Mouse (Mus musculus) CH12.LX (cell line): ENCODE measurements around the gene Nod1. TPM values are rescaled to one million over a fixed set of nuclear protein-coding genes. Genes with fewer than 3 reads are reported as not detected.

Experiments
- DNase-seq: peaks from one replicate; pipeline ENCODE4 v3.0.0-alpha.2; 2013; ENCODE audit errors: extremely low read depth
- H3K27ac ChIP-seq: 2 replicates; pipeline ENCODE4 v1.5.1; 2012; ENCODE audit warnings: low read depth, mild to moderate bottlenecking, control low read depth, moderate library complexity; ENCODE audit not compliant: insufficient read depth
- H3K27me3 ChIP-seq: replicated peaks from 2 replicates; pipeline ENCODE3; 2012; ENCODE audit warnings: inconsistent platforms
- H3K36me3 ChIP-seq, 2 experiments: replicated peaks in 1 of 2; 2 replicates each; pipeline versions ENCODE3 to v1.6.1; 2012; ENCODE audit warnings: inconsistent platforms in 1 of 2, low read length in 1 of 2, mild to moderate bottlenecking in 1 of 2, mixed read lengths in 1 of 2, moderate library complexity in 1 of 2; ENCODE audit not compliant: control insufficient read depth in 1 of 2, insufficient read depth in 1 of 2
- H3K4me1 ChIP-seq, 2 experiments: 2 replicates each; pipeline ENCODE4 v1.6.1; 2012; ENCODE audit warnings: inconsistent platforms in 1 of 2, moderate library complexity in 1 of 2; ENCODE audit not compliant: insufficient read depth in 2 of 2, control insufficient read depth in 1 of 2
- H3K4me2 ChIP-seq: 2 replicates; pipeline ENCODE4 v1.6.1; 2012; ENCODE audit warnings: low read depth, mild to moderate bottlenecking, control low read depth; ENCODE audit not compliant: poor library complexity, insufficient read depth, severe bottlenecking
- H3K4me3 ChIP-seq, 3 experiments: fragments of 150-350 bp in 1 of 3; sonication (generic) in 1 of 3; replicated peaks in 1 of 3; 2 replicates each; pipeline versions ENCODE3 to v1.5.1; 2011 to 2012; ENCODE audit warnings: low read depth in 2 of 3, low read length in 2 of 3, mild to moderate bottlenecking in 2 of 3, moderate library complexity in 2 of 3, control low read depth in 1 of 3, improper control_type of control experiment in 1 of 3, inconsistent platforms in 1 of 3, mixed read lengths in 1 of 3; ENCODE audit not compliant: poor library complexity in 1 of 3
- H3K79me2 ChIP-seq: replicated peaks from 2 replicates; pipeline ENCODE4 v1.6.1; 2012; ENCODE audit warnings: mild to moderate bottlenecking, moderate library complexity; ENCODE audit not compliant: control insufficient read depth, poor library complexity, insufficient read depth, severe bottlenecking; ENCODE audit errors: extremely low read depth
- H3K9ac ChIP-seq: 2 replicates; pipeline ENCODE4 v1.6.1; 2012; ENCODE audit warnings: low read depth, mild to moderate bottlenecking, control low read depth, moderate library complexity; ENCODE audit not compliant: insufficient read depth
- H3K9me3 ChIP-seq: replicated peaks from 2 replicates; pipeline ENCODE3; 2012; ENCODE audit warnings: low read length, inconsistent platforms, mixed read lengths
- BHLHE40 ChIP-seq: IDR thresholded peaks from 2 replicates; pipeline ENCODE4 v1.6.1; 2011; ENCODE audit warnings: mild to moderate bottlenecking, low read depth, low read length, improper control_type of control experiment
- ETS1 ChIP-seq: conservative IDR thresholded peaks from 2 replicates; pipeline ENCODE4 v1.6.1; 2012; ENCODE audit warnings: low read depth, mild to moderate bottlenecking, inconsistent platforms, low read length, improper control_type of control experiment, moderate library complexity
- HCFC1 ChIP-seq: IDR thresholded peaks from 2 replicates; pipeline ENCODE4 v1.6.1; 2012; ENCODE audit warnings: low read depth, mild to moderate bottlenecking, inconsistent platforms, low read length, improper control_type of control experiment
- IRF4 ChIP-seq: IDR thresholded peaks from 2 replicates; pipeline ENCODE4 v1.6.1; 2014; ENCODE audit warnings: low read depth, mild to moderate bottlenecking, inconsistent platforms, low read length, improper control_type of control experiment
- MAFK ChIP-seq: IDR thresholded peaks from 2 replicates; pipeline ENCODE4 v1.6.1; 2011; ENCODE audit warnings: low read length, improper control_type of control experiment; ENCODE audit not compliant: insufficient replicate concordance
- NRF1 ChIP-seq: IDR thresholded peaks from 2 replicates; pipeline ENCODE4 v1.6.1; 2014; ENCODE audit warnings: low read depth, mild to moderate bottlenecking, inconsistent platforms, low read length, improper control_type of control experiment, moderate library complexity
- PAX5 ChIP-seq: IDR thresholded peaks from 2 replicates; pipeline ENCODE4 v1.6.1; 2012; ENCODE audit warnings: low read length, inconsistent platforms, mixed read lengths
- POLR2A ChIP-seq: IDR thresholded peaks from 2 replicates; pipeline ENCODE4 v1.6.1; 2011; ENCODE audit warnings: low read depth, mild to moderate bottlenecking, improper control_type of control experiment, low read length
- RCOR1 ChIP-seq: conservative IDR thresholded peaks from 2 replicates; pipeline ENCODE4 v1.6.1; 2012; ENCODE audit warnings: low read depth, mild to moderate bottlenecking, inconsistent platforms, low read length, improper control_type of control experiment
- TCF12 ChIP-seq: IDR thresholded peaks from 2 replicates; pipeline ENCODE4 v1.6.1; 2014; ENCODE audit warnings: low read depth, mild to moderate bottlenecking, inconsistent platforms, low read length, improper control_type of control experiment
- UBTF ChIP-seq: IDR thresholded peaks from 2 replicates; pipeline ENCODE4 v1.6.1; 2012; ENCODE audit warnings: low read depth, mild to moderate bottlenecking, inconsistent platforms, low read length, improper control_type of control experiment, moderate library complexity
- USF1 ChIP-seq: IDR thresholded peaks from 2 replicates; pipeline ENCODE4 v1.6.1; 2014; ENCODE audit warnings: low read depth, mild to moderate bottlenecking, inconsistent platforms, low read length, improper control_type of control experiment
- USF2 ChIP-seq: conservative IDR thresholded peaks from 2 replicates; pipeline ENCODE4 v1.6.1; 2011; ENCODE audit warnings: low read depth, low read length, improper control_type of control experiment
- ZNF384 ChIP-seq: IDR thresholded peaks from 2 replicates; pipeline ENCODE4 v1.6.1; 2012; ENCODE audit warnings: low read depth, low read length, improper control_type of control experiment, inconsistent platforms
- dilution Hi-C: fragments of 300-500 bp; cut with MboI; formaldehyde crosslinking; loops from 2 replicates; pipeline ENCODE4 v1.14.3; 2020; ENCODE audit warnings: low sequenced_read_pairs; ENCODE audit not compliant: extremely low pct_unique_long_range_greater_than_20kb, extremely low pct_ligation_motif_present
- in situ Hi-C: fragments of 300-500 bp; cut with MboI; formaldehyde crosslinking; loops from 3 replicates; pipeline ENCODE4 v1.14.3; 2019; ENCODE audit warnings: low sequenced_read_pairs, low pct_ligation_motif_present, low pct_unique_long_range_greater_than_20kb, mixed read lengths
- polyA plus RNA-seq: library from polyadenylated mRNA; unstranded; fragments of >175 nt; gene quantifications from 2 replicates; pipeline ENCODE4 v1.2.1, GENCODE M21; 2012; ENCODE audit warnings: low read depth; ENCODE audit not compliant: insufficient read length
- total RNA-seq, 2 experiments: library from RNA; depleted of rRNA; stranded (reverse); fragments of 300-350 nt in 1 of 2; fragments of >200 nt in 1 of 2; gene quantifications; 2 replicates each; pipeline ENCODE4 v1.2.3; 2012 to 2014

The Nod1 gene
- total and polyA plus RNA-seq, 3 experiments, result 0.29 to 0.46 (median 0.30) TPM

- DNase-seq, result no peak
- dilution Hi-C loops, result no loop called here
- H3K27me3 ChIP-seq, result no peaks in the 10 kb centered on the region
- in situ Hi-C loops, result no loop called here
- H3K27ac ChIP-seq, result no peak overlapping the region
- H3K4me3 ChIP-seq, result no peak overlapping the region
- TF ChIP-seq ZNF384, result no peak
- no peak for TF ChIP-seq TCF12
- no peak for TF ChIP-seq BHLHE40
- TF ChIP-seq NRF1, result no peak
- TF ChIP-seq MAFK, result no peak
- no peak for TF ChIP-seq RCOR1
- no peak for TF ChIP-seq USF2
- TF ChIP-seq PAX5, result no peak
- no peak for TF ChIP-seq HCFC1
- no peak for TF ChIP-seq USF1
- no peak for TF ChIP-seq IRF4
- no peak for TF ChIP-seq UBTF
- no peak for TF ChIP-seq ETS1
- TF ChIP-seq POLR2A, result no peak
- no peaks in the 10 kb centered on the region for H3K79me2 ChIP-seq
- peaks cover 0 to 3% of the 10 kb centered on the region in 2 experiments; a peak in 1 of 4 replicates for H3K4me1 ChIP-seq
- no peak overlapping the region for H3K9ac ChIP-seq
- peaks cover 0 to 47% of the 10 kb centered on the region in 2 experiments for H3K36me3 ChIP-seq
- H3K4me2 ChIP-seq, result no peak overlapping the region
- H3K9me3 ChIP-seq, result no peaks in the 10 kb centered on the region
These were observed 95.6 kb downstream of the Nod1 start for GRCm38 (mm10) chr6:54876782-54877181.

Other genes with a start within 250 kb of the Nod1 start
- 18.3 and 21.6 TPM in 2 replicates for gene Znrf2, start 155.7 kb downstream of the Nod1 start, total RNA-seq (2012; rRNA removed)
- gene Znrf2, start 155.7 kb downstream of the Nod1 start, total RNA-seq (2014; rRNA removed), result 26.9 and 27.1 TPM in 2 replicates
- 16.0 and 21.3 TPM in 2 replicates for gene Znrf2, start 155.7 kb downstream of the Nod1 start, polyA plus RNA-seq
- gene Ggct, start 20.3 kb upstream of the Nod1 start, total RNA-seq (2012; rRNA removed), result 9.8 and 12.3 TPM in 2 replicates
- gene Ggct, start 20.3 kb upstream of the Nod1 start, total RNA-seq (2014; rRNA removed), result 12.0 and 12.7 TPM in 2 replicates
- gene Ggct, start 20.3 kb upstream of the Nod1 start, polyA plus RNA-seq, result 24.5 and 31.8 TPM in 2 replicates
- gene Gars, start 65.4 kb upstream of the Nod1 start, total RNA-seq (2012; rRNA removed), result 238 and 329 TPM in 2 replicates
- gene Gars, start 65.4 kb upstream of the Nod1 start, total RNA-seq (2014; rRNA removed), result 432 and 457 TPM in 2 replicates
- 341 and 354 TPM in 2 replicates for gene Gars, start 65.4 kb upstream of the Nod1 start, polyA plus RNA-seq
- not detected in 2 replicates for gene Crhr2, start 160.4 kb upstream of the Nod1 start, total RNA-seq (2012; rRNA removed)
- gene Crhr2, start 160.4 kb upstream of the Nod1 start, total RNA-seq (2014; rRNA removed), result not detected in 2 replicates
- gene Crhr2, start 160.4 kb upstream of the Nod1 start, polyA plus RNA-seq, result not detected in 2 replicates
- not detected in 2 replicates for gene Inmt, start 202.4 kb upstream of the Nod1 start, total RNA-seq (2012; rRNA removed)
- not detected in 2 replicates for gene Inmt, start 202.4 kb upstream of the Nod1 start, total RNA-seq (2014; rRNA removed)
- not detected in 2 replicates for gene Inmt, start 202.4 kb upstream of the Nod1 start, polyA plus RNA-seq
- gene Mindy4, start 230.8 kb upstream of the Nod1 start, total RNA-seq (2012; rRNA removed), result not detected in 2 replicates
- gene Mindy4, start 230.8 kb upstream of the Nod1 start, total RNA-seq (2014; rRNA removed), result not detected in 2 replicates
- not detected in 2 replicates for gene Mindy4, start 230.8 kb upstream of the Nod1 start, polyA plus RNA-seq